Mouse (Mus musculus) right cerebral cortex, postnatal 10 days (tissue): ENCODE measurements around the gene Gm27029.
"Not testable (repeated sequence)": the region's sequence is repeated elsewhere in the genome, so short reads cannot be mapped to it uniquely, and the experiment has no call there.

ENCODE experiments used
- DNase-seq, 2 experiments: peaks; one replicate each; pipeline ENCODE4 v3.0.0; 2021; ENCODE audit warnings: low spot score in 2 of 2

The Gm27029 gene

GRCm38 (mm10) chr11:101424925-101425813 lies 573 bp upstream of the Gm27029 start, which contains the start of the genes Rundc1 and Ptges3l:
Gene Rundc1, plus strand, starts transcription at chr11:101425085.
Gene Ptges3l, minus strand, starts transcription at chr11:101425333.
- DNase-seq = peak; percentile 98 to 99

GRCm38 (mm10) chr11:101420148-101420547 lies 4.4 kb downstream of the Gm27029 start:
- DNase-seq = no peak

DNA sequence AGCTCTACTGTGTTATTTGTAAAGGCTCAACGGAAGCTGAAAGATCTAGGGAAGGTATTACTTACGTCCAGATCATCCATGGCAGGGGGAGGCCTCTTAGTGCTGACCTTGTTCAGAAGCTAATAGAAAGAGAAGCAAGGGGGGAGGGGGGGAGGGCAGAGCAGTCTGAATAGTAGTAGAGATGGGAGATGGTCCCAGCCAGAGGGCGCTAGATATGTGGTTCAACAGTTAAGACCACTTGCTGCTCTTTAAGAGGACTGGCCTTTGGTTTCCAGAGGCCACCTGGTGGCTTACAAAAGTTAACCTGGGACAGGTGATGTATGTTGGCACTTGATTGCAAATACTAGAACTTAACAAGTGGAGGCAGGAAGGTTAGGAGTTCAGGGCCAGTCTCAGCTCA lies 5.0 kb downstream of the Gm27029 start:
- DNase-seq = peak in 1 of 2 experiments; percentile 36

DNA sequence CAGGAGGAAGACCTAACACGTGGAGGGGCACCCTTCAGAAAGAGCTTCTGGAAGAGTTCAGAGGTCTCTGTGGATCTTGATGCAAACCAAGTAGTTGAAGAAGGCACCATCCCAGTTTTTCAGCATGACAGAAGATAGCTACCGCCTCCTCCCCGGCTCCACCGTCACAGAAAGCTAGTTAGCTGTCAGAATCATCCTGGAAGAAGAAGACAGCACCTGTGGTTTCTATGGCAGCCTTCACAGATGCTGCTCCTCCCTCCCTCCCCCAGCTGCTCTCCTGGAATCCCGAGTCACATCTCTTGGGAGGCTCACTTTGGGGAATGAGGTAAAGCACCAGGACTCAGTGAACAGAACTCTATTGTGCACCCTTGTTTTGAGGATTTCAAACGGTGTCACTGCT lies 5.6 kb downstream of the Gm27029 start:
- DNase-seq = peak; percentile 58 to 68

DNA sequence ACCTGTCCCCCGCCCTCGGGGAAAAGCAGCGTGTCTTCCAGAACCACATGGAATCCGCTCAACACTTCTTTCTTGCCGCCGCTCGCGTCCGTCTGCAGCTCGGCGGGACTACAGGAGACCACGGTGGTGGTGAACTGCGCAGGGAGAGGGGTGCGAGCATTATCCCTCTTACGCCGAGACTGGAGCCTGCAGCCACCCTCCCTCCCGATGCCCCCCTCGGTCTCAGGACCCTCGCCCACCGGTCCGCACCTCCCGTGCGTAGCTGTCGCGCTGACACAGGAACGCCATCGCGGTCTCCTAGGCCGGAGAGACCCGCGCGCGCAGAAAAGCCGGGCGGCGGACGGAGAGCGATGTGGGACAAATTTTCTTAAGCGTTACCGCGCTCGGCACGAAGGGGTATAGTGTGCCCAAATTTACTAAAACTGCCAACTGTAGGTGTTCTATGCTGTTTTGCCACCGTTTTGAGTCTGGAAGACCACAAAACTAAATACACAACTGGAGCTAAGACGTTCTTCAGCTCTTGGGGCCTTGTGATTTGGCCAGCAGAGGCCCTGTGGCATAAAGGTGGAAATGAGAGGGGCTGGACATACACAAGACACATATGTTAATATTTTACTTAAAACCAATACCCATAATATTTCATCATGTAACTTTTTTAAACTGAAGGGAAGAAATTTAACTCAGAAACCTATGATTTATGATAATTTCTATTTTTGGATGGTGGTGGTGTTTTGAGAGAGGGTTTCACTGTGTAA lies 7.3 kb downstream of the Gm27029 start, which contains the start of gene Aarsd1:
Gene Aarsd1 (minus strand): TSS at position 515 of the 755 bp plus-strand sequence.
- peak; percentile 92 to 95 for DNase-seq

- DNase-seq = no peak
Observed at GRCm38 (mm10) chr11:101416433-101417100, 8.0 kb downstream of the Gm27029 start.

DNA sequence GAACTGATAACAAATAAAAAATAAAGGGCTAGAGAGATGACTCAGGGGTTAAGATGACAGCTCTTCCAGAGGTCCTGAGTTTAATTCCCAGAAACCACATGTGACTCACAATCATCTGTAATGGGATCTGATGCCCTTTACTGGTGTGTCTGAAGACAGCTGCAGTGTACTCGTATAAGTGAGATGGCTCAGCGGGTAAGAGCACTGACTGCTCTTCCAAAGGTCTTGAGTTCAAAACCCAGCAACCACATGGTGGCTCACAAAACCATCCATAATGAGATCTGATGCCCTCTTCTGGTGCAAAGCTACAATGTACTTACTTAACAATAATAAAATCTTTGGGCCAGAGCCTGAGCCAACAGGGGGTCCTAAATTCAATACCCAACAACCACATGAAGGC lies 9.3 kb downstream of the Gm27029 start:
- no peak for DNase-seq

GRCm38 (mm10) chr11:101395110-101395509 lies 29.5 kb downstream of the Gm27029 start:
- peak; percentile 83 to 87 for DNase-seq

DNA sequence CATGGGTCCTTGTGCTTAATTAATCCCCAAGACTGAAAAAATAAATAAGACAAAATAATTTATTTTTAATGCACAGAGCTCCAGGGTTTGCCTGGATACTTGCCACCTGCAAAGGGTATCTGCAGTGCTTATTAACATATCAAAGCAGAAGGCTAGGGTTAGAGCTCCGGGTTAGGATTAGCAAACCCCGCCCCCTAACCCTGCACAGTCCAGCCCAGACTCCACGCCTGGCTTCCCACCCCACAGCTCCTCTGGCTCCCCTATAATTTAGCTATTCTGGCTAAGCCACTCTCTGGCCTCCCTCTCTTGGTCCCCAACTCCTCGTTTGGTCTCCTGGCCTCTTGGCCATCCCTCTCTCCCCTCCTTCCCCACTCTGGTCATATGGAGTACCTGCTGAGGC lies 42.8 kb downstream of the Gm27029 start:
- no peak for DNase-seq

DNA sequence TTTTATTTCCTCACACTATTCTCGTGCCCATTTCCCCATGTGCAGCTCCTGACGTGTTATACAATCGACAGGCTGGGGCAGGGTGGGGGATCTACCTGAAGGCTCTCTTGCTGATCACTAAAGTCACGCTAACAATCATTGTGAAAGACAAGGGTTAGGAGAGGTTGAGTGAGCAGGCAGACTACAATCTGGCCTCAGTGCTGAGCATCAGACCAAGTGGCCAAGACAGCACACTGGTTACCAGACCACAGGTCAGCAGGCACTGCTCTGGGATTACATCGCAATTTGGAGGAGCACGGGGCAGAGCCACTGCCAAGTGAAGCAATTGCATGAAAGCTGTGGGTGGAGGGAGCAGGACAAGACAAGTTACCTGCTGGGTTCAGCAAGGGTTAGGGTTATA lies 45.7 kb downstream of the Gm27029 start:
- no peak for DNase-seq

DNA sequence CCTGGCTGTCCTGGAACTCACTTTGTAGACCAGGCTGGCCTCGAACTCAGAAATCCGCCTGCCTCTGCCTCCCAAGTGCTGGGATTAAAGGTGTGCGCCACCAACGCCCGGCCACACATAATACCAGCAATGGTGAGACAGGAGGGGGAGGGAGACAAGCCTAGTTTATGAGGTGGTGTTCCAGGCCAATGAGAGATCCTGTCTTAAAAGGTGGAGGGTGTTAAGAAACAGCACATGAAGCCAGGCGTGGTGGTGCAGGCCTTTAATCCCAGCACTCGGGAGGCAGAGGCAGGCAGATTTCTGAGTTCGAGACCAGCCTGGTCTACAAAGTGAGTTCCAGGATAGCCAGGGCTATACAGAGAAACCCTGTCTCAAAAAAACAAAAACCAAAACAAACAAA lies 46.4 kb downstream of the Gm27029 start:
- DNase-seq = not testable (repeated sequence)

DNA sequence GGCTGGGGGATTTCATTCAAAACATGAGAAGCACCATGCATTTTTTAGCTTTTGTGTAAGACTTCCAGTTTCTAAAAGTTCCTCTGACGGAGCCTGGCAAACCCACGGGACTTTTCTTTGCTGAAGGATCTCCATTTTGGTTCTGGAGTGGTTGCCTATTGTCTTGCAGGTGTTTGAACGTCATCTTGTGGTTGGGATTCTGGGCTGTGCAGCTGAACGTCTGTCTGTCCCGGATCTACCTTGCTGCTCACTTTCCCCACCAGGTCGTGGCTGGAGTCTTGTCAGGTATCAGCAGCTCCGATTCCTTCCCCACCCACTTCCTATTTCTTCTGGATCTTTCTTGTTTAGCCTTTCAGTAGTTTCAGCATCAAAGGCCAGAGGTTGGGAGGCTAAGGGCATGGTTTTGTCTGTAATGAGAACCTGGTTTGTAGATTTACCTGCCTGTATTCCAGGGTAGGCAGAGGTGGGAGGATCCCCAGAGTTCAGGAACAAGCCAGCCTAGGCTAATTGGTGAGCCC lies 50.1 kb downstream of the Gm27029 start:
- no peak for DNase-seq

DNA sequence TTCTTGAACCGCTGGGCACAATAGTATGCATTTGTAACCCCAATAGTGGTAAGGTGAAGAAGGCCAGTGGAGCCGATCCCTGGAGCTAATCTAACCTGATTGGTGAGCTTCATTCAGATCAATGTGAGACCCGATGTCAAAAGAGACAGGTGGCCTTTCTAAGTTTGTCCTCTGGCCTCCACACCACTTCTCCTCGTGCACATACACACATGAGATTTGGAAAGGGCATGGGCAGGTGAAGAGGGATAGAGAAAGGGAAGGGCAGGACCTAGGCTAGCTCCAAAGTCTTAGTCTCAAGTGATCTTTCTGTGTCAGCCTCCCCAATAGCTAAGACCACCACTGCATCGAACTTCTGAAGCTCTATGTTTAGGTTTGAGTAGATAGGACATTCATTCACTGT lies 54.5 kb downstream of the Gm27029 start:
- no peak for DNase-seq

DNA sequence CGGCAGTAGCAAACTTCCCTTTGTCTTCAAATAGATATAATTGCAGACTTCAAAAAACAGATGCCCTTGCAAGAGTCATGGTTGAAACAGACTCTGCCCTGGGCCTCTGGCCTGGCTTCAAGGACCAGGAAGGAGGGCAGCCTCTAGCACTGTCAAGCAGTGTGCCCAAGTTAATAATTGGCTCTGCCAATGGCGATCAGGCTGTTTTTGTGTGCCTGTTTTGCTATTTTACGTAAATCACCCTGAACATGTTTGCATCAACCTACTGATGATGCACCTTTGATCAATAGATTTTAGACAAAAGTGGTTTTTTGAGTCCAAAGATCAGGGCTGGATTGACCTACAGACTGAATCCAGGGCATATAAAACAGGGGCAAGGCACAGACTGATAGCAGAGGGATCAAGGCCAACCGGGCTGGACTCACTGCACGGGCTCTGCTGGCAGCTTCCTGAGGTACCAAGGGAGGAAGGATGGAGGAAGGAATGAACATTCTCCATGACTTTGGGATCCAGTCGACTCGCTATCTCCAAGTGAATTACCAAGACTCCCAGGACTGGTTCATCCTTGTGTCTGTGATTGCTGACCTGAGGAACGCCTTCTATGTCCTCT lies 57.2 kb downstream of the Gm27029 start, which contains the start of gene G6pc:
Gene G6pc (plus strand): TSS at position 236 of the 610 bp plus-strand sequence.
- DNase-seq = no peak

DNA sequence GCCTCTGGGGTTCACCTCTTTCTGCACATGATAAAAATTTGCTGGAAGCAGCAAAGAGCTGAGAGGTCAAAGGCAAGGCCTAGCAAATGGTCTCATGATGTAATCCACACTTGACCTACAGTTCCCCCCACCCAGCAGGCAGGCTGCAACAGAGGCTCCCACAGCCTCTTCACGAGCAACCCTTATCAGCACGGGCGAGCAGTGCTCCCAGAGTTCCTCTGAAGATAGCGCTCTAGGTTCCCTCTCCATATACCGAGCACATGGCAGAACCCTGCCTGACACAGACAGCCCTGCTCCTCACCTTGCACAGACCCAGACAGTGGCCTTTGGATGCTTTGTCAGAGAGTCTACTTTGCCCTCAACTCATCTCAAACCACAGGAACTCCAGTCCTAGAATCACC lies 60.1 kb downstream of the Gm27029 start:
- no peak for DNase-seq

- no peak for DNase-seq
Observed at GRCm38 (mm10) chr11:101360651-101361113, 63.9 kb downstream of the Gm27029 start.

GRCm38 (mm10) chr11:101359776-101360175 lies 64.8 kb downstream of the Gm27029 start:
- DNase-seq = no peak

- no peak for DNase-seq
Observed at GRCm38 (mm10) chr11:101357505-101358182, 67.0 kb downstream of the Gm27029 start.
